Mouse (Mus musculus): ENCODE data around the gene Lrp5.

Gene Lrp5

GRCm38 (mm10) chr19:3656144-3656543 is 30.2 kb downstream of the Lrp5 start:
- no peak for DNase-seq (ENCODE audit: low spot score)

DNA sequence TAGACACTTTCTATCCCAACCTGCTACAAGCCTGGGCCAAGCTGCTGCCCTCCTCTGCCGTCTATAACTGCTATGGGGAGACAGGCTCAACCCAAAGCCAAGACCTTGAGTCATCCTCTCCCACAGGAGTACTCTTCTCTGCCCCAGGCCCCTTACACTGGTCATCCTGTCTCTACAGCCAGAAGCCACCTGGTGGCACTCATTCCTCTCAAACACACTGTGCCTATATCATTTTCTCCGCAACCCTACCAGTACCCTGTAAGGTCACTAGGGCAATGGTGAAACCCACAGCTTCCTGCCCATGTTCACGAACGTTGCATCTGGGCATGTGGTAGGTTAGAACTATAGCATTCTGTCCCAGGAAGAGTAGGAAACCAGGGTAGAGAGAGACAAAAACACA is 31.4 kb downstream of the Lrp5 start:
- no peak for DNase-seq (ENCODE audit: low spot score)

DNA sequence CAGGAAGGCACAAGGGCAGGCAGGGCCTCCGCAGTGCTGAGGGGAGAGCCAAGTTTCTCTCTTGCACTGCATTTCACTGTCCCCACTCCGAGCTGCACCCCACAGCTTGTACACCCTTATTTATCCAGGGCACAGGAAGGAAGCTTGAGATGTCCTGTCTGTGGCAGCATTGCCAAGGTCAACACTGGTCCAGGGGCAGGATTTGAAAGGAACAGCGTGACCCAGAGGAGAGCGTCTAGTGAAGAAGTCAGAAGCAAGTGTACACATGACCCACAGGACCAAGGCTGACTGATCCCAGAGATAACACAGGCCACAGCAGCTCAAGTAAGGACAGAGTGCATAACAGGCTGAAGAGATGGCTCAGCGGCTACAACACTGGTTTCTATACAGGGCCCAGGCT is 32.3 kb downstream of the Lrp5 start:
- DNase-seq (ENCODE audit: low spot score): no peak

- DNase-seq (ENCODE audit: low spot score): no peak
Observed at GRCm38 (mm10) chr19:3653508-3653907, 32.9 kb downstream of the Lrp5 start.

GRCm38 (mm10) chr19:3651989-3652388 is 34.4 kb downstream of the Lrp5 start:
- no peak for DNase-seq (ENCODE audit: low spot score)

DNA sequence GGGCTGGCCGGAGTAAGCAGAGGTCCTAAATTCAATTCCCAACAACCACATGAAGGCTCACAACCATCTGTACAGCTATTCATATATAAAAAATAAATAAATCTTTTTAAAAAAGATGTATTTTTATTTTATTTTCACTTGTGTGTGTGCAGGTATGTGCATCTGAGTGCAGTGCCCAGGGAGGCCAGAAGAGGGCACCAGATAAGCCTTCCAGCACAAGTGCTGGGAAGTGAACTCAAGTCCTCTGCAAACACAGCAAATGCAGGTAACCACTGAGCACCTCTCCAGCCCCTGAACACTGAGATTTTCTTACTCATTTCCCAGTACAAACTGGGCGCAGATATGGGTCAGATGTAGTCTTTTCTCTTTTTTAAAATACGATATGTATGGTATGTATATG is 35.1 kb downstream of the Lrp5 start:
- no peak for DNase-seq (ENCODE audit: low spot score)

DNA sequence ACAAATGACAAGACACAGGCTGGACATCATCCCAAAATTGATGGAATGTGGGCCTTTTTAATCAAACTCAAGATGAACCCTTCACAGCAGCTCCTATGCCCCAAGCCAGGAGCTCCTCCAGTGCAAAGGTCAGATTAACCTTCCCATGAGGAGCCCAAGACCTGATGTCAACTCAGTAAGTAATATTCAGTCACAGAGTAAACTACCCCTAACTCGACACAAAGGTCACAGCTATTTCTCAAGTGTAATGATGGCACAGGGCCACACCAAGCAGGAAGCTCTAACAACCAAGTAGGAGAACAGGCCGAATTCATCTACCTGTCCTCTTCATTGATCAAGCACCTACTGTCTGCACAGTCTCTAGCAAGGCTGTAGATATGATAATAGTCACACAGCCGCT is 35.9 kb downstream of the Lrp5 start:
- DNase-seq (ENCODE audit: low spot score): no peak

DNA sequence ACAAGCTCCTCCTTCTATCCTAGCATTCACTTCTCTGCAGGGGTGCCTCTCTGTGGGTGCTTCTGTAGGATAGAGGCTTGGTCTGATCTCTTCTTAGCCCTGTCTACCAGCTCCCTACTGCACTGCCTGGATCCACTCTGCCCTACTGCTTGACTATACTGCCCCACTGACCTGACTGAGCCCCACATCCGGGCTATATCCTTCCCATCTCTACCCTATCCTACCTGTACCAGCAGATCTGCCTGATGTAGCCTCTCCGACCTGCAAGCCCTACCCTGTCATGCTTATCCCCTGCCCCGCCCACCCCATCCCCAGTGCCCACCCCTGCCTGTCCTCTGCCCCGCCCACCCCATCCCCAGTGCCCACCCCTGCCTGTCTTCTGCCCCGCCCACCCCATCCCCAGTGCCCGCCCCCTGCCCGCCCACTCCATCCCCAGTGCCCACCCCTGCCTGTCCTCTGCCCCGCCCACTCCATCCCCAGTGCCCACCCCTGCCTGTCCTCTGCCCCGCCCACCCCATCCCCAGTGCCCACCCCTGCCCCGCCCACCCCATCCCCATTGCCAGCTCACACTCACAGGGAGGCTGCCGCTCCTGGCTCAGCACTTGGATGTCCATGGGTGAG is 37.4 kb downstream of the Lrp5 start:
- DNase-seq (ENCODE audit: low spot score): no peak

- no peak for DNase-seq (ENCODE audit: low spot score)
Observed at GRCm38 (mm10) chr19:3647999-3648398, 38.4 kb downstream of the Lrp5 start.

- DNase-seq (ENCODE audit: low spot score): no peak
Observed at GRCm38 (mm10) chr19:3645813-3646212, 40.6 kb downstream of the Lrp5 start.

DNA sequence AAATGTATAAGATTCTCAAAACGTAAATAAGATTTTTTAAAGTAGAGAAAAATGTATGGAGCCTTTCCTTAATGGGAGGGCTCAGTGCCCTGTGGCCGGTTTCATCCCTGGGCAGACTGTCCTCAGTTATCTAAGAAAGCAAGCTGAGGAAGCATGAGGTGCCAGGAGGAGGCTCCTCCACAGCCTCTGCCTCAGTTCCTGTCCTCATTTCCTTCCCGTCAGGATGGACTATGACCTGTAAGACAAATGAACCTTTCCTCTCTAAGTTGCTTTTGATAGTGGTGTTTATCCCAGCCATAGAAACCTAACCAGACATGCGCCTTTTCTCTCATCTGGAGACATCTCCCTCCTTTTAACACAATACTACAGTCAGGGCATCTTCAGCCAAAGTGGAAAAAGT is 41.0 kb downstream of the Lrp5 start:
- DNase-seq (ENCODE audit: low spot score): no peak

GRCm38 (mm10) chr19:3639561-3639960 is 46.8 kb downstream of the Lrp5 start:
- no peak for DNase-seq (ENCODE audit: low spot score)

DNA sequence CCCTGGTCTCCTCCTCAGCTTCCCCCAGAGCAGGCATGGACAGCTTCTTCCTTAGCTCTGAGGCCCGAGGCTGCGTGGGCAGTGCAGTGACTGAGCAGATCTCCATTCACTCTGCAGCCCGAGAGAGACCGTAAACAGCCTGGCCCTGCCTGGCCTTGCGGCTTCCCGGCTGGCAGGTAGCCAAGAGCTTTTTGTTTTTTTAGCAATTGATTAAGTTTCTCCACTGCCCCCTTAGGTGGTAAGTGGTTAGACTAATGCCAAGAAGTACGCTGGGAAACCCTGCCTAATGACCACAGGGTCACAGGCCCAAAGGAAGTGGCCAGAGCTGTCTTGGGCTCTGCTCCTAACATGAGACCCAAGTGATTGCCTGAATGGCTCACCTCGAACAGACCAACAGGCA is 47.7 kb downstream of the Lrp5 start:
- peak; percentile 40 for DNase-seq (ENCODE audit: low spot score)

DNA sequence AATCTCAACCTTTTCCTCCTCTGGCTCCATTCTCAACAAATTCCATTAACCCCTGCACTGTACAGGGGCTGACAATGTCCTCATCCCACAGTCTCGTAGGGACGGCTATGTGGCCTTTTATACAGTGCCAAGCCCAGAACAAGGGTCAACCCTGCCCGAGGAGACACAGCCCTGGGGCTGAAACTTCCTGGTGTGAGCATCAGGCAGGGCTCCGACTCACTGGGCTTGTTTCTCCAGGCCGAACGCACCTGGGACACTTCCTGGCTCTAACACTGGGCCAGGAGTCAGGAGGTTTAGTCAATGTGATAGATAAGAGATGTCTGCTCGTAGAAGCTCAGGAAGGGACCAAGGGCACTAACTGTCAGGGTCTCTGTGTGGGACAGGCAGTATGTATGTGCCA is 54.3 kb downstream of the Lrp5 start:
- no peak for DNase-seq (ENCODE audit: low spot score)

GRCm38 (mm10) chr19:3631431-3631830 is 54.9 kb downstream of the Lrp5 start:
- DNase-seq (ENCODE audit: low spot score): no peak

GRCm38 (mm10) chr19:3630486-3630885 is 55.9 kb downstream of the Lrp5 start:
- DNase-seq (ENCODE audit: low spot score): no peak

GRCm38 (mm10) chr19:3630027-3630426 is 56.3 kb downstream of the Lrp5 start:
- no peak for DNase-seq (ENCODE audit: low spot score)

GRCm38 (mm10) chr19:3628223-3628622 is 58.1 kb downstream of the Lrp5 start:
- DNase-seq (ENCODE audit: low spot score): no peak

DNA sequence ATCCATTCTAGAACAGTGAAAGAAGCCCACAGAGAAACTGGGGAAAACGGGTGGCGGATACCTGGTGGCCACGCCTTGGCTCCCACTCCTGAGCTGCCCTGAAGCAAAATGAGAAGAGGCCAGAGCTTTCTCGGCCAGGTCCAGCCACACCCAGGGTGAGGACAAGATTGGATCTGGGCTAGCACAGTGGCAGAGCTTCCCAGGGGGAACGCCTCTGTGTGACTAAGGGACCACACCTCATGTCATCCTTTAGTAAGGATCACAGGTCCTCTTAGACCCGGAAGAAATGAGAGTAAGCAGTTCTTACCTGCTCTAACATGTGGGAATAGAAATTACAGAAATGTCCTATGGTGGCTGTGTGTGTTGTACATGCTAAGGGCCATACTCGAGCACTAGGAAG is 61.3 kb downstream of the Lrp5 start:
- no peak for DNase-seq (ENCODE audit: low spot score)

DNA sequence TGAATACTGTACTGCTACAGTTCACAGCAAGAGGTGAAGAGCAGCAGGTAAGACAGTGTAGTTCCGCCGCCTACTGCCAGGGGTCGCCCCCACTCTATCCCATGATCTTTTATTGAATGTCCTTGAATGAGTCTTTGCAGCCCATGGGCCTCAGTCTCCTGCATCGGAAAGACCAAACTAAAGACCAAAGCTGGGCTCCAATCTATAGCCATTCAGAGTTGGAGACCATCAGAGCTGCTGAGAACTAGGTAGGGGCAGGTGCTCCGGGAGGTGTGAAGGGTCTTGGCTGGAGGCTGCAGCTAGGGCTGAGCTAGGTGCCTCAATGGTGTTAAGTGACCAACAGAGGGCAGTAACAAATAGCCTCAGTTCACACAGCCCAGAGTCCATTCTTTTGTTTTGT is 62.5 kb downstream of the Lrp5 start:
- peak; percentile 44 for DNase-seq (ENCODE audit: low spot score)

- DNase-seq (ENCODE audit: low spot score): no peak
Observed at GRCm38 (mm10) chr19:3623294-3623693, 63.1 kb downstream of the Lrp5 start.

GRCm38 (mm10) chr19:3620871-3621270 is 65.5 kb downstream of the Lrp5 start:
- DNase-seq (ENCODE audit: low spot score): no peak

DNA sequence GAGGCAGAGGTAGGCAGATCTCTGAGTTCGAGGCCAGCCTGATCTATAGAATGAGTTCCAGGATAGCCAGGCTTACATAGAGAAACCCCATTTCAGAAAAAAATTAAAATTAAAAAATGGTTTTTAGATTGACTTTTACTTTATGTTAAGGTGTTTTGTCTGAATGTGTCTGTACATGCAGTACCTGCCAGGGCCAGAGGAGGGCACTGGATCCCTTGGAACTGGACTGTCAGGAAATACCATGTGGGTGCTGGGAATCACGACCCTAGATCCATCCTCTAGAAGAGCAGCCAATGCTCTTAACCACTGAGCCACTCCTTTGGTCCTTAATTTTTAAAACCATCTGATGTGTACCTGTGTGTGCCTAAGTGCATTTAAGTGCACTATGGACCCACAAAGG is 67.0 kb downstream of the Lrp5 start:
- DNase-seq (ENCODE audit: low spot score): no peak

DNA sequence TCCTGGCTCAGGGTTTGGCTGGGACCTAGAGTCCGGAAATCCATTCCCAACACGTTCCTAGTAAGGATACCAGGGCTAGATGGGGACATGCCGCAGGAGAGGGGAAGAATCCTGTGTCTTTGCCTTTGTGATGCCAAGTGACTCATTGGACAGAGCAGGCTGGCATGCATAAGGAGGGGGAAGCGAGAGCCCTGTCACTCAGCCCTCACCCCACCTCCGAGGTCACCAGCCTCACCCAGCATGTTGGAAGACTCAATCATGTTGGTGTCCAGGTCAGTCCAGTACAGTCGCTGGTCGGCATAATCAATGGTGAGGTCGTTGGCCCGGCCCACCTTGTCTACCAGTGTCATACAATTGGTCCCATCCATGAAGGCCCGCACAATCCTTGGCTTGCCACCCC is 72.4 kb downstream of the Lrp5 start:
- no peak for DNase-seq (ENCODE audit: low spot score)
